Mouse (Mus musculus) brown adipose tissue, adult 24 weeks (tissue): ENCODE results near the gene Maco1. TPM values are rescaled to one million over a fixed set of nuclear protein-coding genes. Genes with fewer than 3 reads are reported as not detected.

Experiments used
- H3K27ac ChIP-seq: fragments of 200-500 bp; replicated peaks from 2 replicates; pipeline ENCODE4 v1.5.1; 2012; ENCODE audit warnings: low read depth, mild to moderate bottlenecking, low read length
- H3K4me1 ChIP-seq: fragments of 200-500 bp; 2 replicates; pipeline ENCODE4 v1.6.1; 2012; ENCODE audit warnings: low read length, mixed read lengths; ENCODE audit not compliant: control insufficient read depth, insufficient read depth, insufficient read length
- H3K4me3 ChIP-seq: fragments of 200-500 bp; 2 replicates; pipeline ENCODE4 v1.5.1; 2012; ENCODE audit warnings: low read depth, mild to moderate bottlenecking, low read length, moderate library complexity; ENCODE audit not compliant: insufficient read depth
- polyA plus RNA-seq: library from polyadenylated mRNA; stranded (reverse); fragments of >200 nt; gene quantifications from 2 replicates; pipeline ENCODE4 v1.2.4, GENCODE M21; 2012; ENCODE audit not compliant: missing spikeins, insufficient read depth, insufficient read length

Gene Maco1
- polyA plus RNA-seq, 1 experiment, result 22.4 TPM

GRCm38 (mm10) chr4:134784701-134785100 lies 68.4 kb downstream of the Maco1 start:
- H3K27ac ChIP-seq, result no peak overlapping the region
- H3K4me3 ChIP-seq, result no peak overlapping the region
- H3K4me1 ChIP-seq, result peaks cover 6% of the 10 kb centered on the region

GRCm38 (mm10) chr4:134779136-134779934 lies 73.8 kb downstream of the Maco1 start:
- Histone ChIP-seq H3K4me1 (peaks cover 12% of the 10 kb centered on the region), H3K27ac (peak overlapping the region; percentile 48; the same call in 1 of the 2 replicates), H3K4me3 (0 out of 2 replicates have a peak overlapping the region, but pooled peaks have one; percentile 13)

GRCm38 (mm10) chr4:134776246-134776645 lies 76.9 kb downstream of the Maco1 start:
- Histone ChIP-seq H3K4me1 (peaks cover 20% of the 10 kb centered on the region), H3K27ac (no peak overlapping the region), H3K4me3 (no peak overlapping the region)

- Histone ChIP-seq H3K4me3 (no peak overlapping the region), H3K4me1 (peaks cover 20% of the 10 kb centered on the region), H3K27ac (no peak overlapping the region)
Observed at GRCm38 (mm10) chr4:134775234-134775944, 77.8 kb downstream of the Maco1 start.

GRCm38 (mm10) chr4:134774126-134774525 lies 79.0 kb downstream of the Maco1 start:
- Histone ChIP-seq H3K27ac (no peak overlapping the region), H3K4me3 (no peak overlapping the region), H3K4me1 (peaks cover 9% of the 10 kb centered on the region; the same call in 1 of the 2 replicates)

- H3K27ac ChIP-seq, result no peak overlapping the region
- H3K4me1 ChIP-seq, result peaks cover 13% of the 10 kb centered on the region
- H3K4me3 ChIP-seq, result no peak overlapping the region
Observed at GRCm38 (mm10) chr4:134772805-134773674, 80.1 kb downstream of the Maco1 start.

- H3K4me3 ChIP-seq, result no peak overlapping the region
- H3K27ac ChIP-seq, result no peak overlapping the region
- peaks cover 25% of the 10 kb centered on the region for H3K4me1 ChIP-seq
Observed at GRCm38 (mm10) chr4:134769891-134770290, 83.3 kb downstream of the Maco1 start.

GRCm38 (mm10) chr4:134769081-134769811 lies 83.9 kb downstream of the Maco1 start:
- H3K4me1 ChIP-seq, result peaks cover 31% of the 10 kb centered on the region
- H3K4me3 ChIP-seq, result no peak overlapping the region
- no peak overlapping the region for H3K27ac ChIP-seq

GRCm38 (mm10) chr4:134768226-134768888 lies 84.8 kb downstream of the Maco1 start:
- Histone ChIP-seq H3K27ac (peak overlapping the region; percentile 57), H3K4me1 (peaks cover 38% of the 10 kb centered on the region), H3K4me3 (peak overlapping the region; percentile 56)

- Histone ChIP-seq H3K4me1 (peaks cover 41% of the 10 kb centered on the region), H3K4me3 (peak within 1 kb of the TSS; percentile 97), H3K27ac (peak within 1 kb of the TSS; percentile 83)
Observed at GRCm38 (mm10) chr4:134767426-134768225, 85.5 kb downstream of the Maco1 start, which contains the start of gene Ldlrap1. TSS of gene Ldlrap1 (minus strand) at chr4:134768024.

- Histone ChIP-seq H3K4me1 (peaks cover 42% of the 10 kb centered on the region), H3K27ac (peak overlapping the region; percentile 83), H3K4me3 (peak overlapping the region; percentile 97)
Observed at GRCm38 (mm10) chr4:134766904-134767425, 86.2 kb downstream of the Maco1 start.

- H3K27ac ChIP-seq, result no peak overlapping the region
- H3K4me3 ChIP-seq, result peak overlapping the region; percentile 97
- H3K4me1 ChIP-seq, result peaks cover 47% of the 10 kb centered on the region
Observed at GRCm38 (mm10) chr4:134766277-134766676, 86.9 kb downstream of the Maco1 start.

- H3K27ac ChIP-seq, result peak overlapping the region; percentile 26; the same call in 1 of the 2 replicates
- peaks cover 66% of the 10 kb centered on the region for H3K4me1 ChIP-seq
- H3K4me3 ChIP-seq, result no peak overlapping the region
Observed at GRCm38 (mm10) chr4:134764333-134764732, 88.8 kb downstream of the Maco1 start.
